Mouse (Mus musculus) left cerebral cortex, adult 11 months (tissue): Measurements from ENCODE around the gene Ubash3b.
A peak's percentile ranks its signal among the peaks of the same experiment; 100 is the strongest.

ENCODE experiments used
- DNase-seq: peaks from one replicate; pipeline ENCODE4 v3.0.0; 2022; ENCODE audit warnings: low spot score

Gene Ubash3b

GRCm38 (mm10) chr9:41051080-41051932 is 110.2 kb downstream of the Ubash3b start:
- DNase-seq, result no peak

GRCm38 (mm10) chr9:41050331-41051079 is 111.0 kb downstream of the Ubash3b start:
- no peak for DNase-seq

- no peak for DNase-seq
Observed at GRCm38 (mm10) chr9:41049282-41049681, 112.2 kb downstream of the Ubash3b start.

GRCm38 (mm10) chr9:41048820-41049219 is 112.7 kb downstream of the Ubash3b start:
- no peak for DNase-seq

GRCm38 (mm10) chr9:41048216-41048615 is 113.3 kb downstream of the Ubash3b start:
- no peak for DNase-seq

GRCm38 (mm10) chr9:41047654-41048053 is 113.8 kb downstream of the Ubash3b start:
- no peak for DNase-seq

- peak; percentile 82 for DNase-seq
Observed at GRCm38 (mm10) chr9:41044626-41045025, 116.9 kb downstream of the Ubash3b start.

- no peak for DNase-seq
Observed at GRCm38 (mm10) chr9:41043641-41044040, 117.9 kb downstream of the Ubash3b start.

- no peak for DNase-seq
Observed at GRCm38 (mm10) chr9:41041404-41041803, 120.1 kb downstream of the Ubash3b start.

GRCm38 (mm10) chr9:41038150-41038664 is 123.3 kb downstream of the Ubash3b start:
- DNase-seq, result no peak

GRCm38 (mm10) chr9:41031590-41032489 is 129.7 kb downstream of the Ubash3b start:
- no peak for DNase-seq

- no peak for DNase-seq
Observed at GRCm38 (mm10) chr9:41029827-41030226, 131.7 kb downstream of the Ubash3b start.

- DNase-seq, result no peak
Observed at GRCm38 (mm10) chr9:41028470-41028869, 133.0 kb downstream of the Ubash3b start.

GRCm38 (mm10) chr9:41021690-41022089 is 139.8 kb downstream of the Ubash3b start:
- no peak for DNase-seq

GRCm38 (mm10) chr9:41020486-41020885 is 141.0 kb downstream of the Ubash3b start:
- no peak for DNase-seq

- DNase-seq, result no peak
Observed at GRCm38 (mm10) chr9:41014512-41014911, 147.0 kb downstream of the Ubash3b start.

- no peak for DNase-seq
Observed at GRCm38 (mm10) chr9:41012456-41012855, 149.0 kb downstream of the Ubash3b start.

- peak; percentile 33 for DNase-seq
Observed at GRCm38 (mm10) chr9:41011512-41012436, 149.7 kb downstream of the Ubash3b start.

GRCm38 (mm10) chr9:41007785-41008184 is 153.7 kb downstream of the Ubash3b start:
- no peak for DNase-seq

- no peak for DNase-seq
Observed at GRCm38 (mm10) chr9:41004415-41004814, 157.1 kb downstream of the Ubash3b start, which contains the start of gene Crtam. Crtam (minus strand) TSS chr9:41004628.
